Mouse (Mus musculus): Measurements from ENCODE around the gene Insl5. TPM values are rescaled to one million over a fixed set of nuclear protein-coding genes. Genes with fewer than 3 reads are reported as not detected.

The Insl5 gene
- not detected for polyA plus RNA-seq (2015; fragmentation: Illumina TruSeq; extraction: RNeasy Lipid Tissue Mini Kit (QIAGEN cat#74804); ENCODE audit: insufficient read depth, low replicate concordance)

DNA sequence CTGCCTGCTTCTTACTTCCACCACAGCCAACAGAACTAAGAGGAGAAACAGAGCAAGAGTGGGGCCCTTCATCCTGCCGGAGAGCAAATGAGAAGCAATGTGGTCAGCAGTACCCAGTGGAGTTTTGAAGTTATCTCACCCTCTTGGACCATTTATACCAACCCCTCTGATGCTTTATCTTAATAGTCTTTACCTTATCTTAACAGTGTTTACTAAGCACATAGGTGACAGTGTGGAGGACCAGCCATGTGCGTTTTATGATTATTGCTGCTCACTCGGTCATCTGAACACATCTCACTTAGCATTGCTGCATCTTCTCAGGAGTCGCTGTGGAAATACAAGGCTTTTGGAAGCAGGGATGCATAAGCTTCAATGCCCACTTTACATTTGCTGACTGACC lies at the start of gene Insl5:
Gene Insl5 (minus strand): TSS at position 222 of the 400 bp plus-strand sequence.

DNA sequence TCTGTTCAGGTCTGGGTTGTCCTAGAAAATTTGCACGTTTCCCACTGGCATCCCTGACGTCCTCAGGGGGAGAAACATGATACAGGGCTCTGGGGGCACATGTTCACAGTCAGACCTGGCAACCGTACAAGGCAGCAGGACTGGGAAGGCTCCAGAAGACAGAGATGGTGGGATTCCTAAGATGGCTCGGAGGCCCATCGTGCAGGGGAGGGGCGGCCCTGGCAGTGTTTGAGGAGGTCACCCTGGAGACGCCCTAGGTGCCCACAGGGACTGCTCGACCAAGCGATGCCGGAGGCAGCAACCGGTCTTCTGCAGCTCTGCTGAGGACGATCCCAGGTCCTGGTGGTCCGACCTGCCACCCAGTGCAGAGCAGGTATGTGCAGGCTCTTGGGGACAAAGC lies 48.2 kb downstream of the Insl5 start, which contains the start of gene Tctex1d1:
Gene Tctex1d1 (plus strand): TSS at position 167 of the 400 bp plus-strand sequence.

Other genes starting within 250 kb of the Insl5 start
- not detected for gene Tctex1d1, start 48.2 kb downstream of the Insl5 start, polyA plus RNA-seq (2015; fragmentation: Illumina TruSeq; extraction: RNeasy Lipid Tissue Mini Kit (QIAGEN cat#74804); ENCODE audit: insufficient read depth, low replicate concordance)
- gene Mier1, start 87.5 kb upstream of the Insl5 start, polyA plus RNA-seq (2015; fragmentation: Illumina TruSeq; extraction: RNeasy Lipid Tissue Mini Kit (QIAGEN cat#74804); ENCODE audit: insufficient read depth, low replicate concordance) = 106 TPM
- gene Wdr78, start 87.7 kb upstream of the Insl5 start, polyA plus RNA-seq (2015; fragmentation: Illumina TruSeq; extraction: RNeasy Lipid Tissue Mini Kit (QIAGEN cat#74804); ENCODE audit: insufficient read depth, low replicate concordance) = 5.8 TPM
- 9.0 TPM for gene Slc35d1, start 188.3 kb upstream of the Insl5 start, polyA plus RNA-seq (2015; fragmentation: Illumina TruSeq; extraction: RNeasy Lipid Tissue Mini Kit (QIAGEN cat#74804); ENCODE audit: insufficient read depth, low replicate concordance)